Mouse (Mus musculus) cortical plate, adult 2 months (tissue): Measurements from ENCODE around the gene Rnf123.
A peak's percentile ranks its signal among the peaks of the same experiment; 100 is the strongest.

ENCODE experiments used
- CTCF ChIP-seq: fragments of 200-500 bp; IDR thresholded peaks from 2 replicates; pipeline ENCODE4 v1.5.1; 2011; ENCODE audit warnings: mild to moderate bottlenecking, control low read depth, low read length; ENCODE audit not compliant: insufficient read depth; ENCODE audit errors: extremely low read depth
- POLR2A ChIP-seq: fragments of 200-500 bp; IDR thresholded peaks from 2 replicates; pipeline ENCODE4 v1.6.1; 2011; ENCODE audit warnings: mild to moderate bottlenecking, low read length, control low read depth; ENCODE audit not compliant: insufficient read depth; ENCODE audit errors: extremely low read depth

DNA sequence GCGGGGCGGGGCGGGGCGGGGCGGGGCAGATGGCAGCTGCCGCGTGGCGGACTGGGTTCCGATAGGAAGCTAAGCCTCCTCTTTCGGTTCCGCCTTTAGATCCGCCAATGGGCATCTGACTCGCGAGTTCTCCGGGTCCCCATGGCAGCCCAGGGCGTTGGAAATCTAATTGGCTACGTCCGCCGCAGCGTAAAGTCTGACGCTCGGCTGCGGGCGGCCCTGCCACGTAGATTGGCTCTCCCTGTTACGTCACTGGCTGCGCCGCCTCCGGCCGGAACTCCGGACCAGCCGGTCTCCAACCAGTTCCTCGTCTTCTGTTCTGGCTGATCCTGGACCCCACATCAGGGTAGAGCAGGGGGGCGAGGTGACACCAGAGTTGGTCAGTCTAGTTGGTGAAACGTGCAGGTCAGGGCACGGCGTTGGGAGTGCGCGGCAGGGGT lies 34.1 kb downstream of the Rnf123 start, which contains the start of gene Gmppb:
- TF ChIP-seq CTCF = no peak
- peak; percentile 53 for TF ChIP-seq POLR2A
